Mouse (Mus musculus) stomach, postnatal 0 days (tissue): ENCODE data around the gene Psmd11. TPM values are rescaled to one million over a fixed set of nuclear protein-coding genes. Genes with fewer than 3 reads are reported as not detected.

Source experiments
- ATAC-seq: fragments of 200-750 bp; cut with Nextera tagmentation; 2 replicates; pipeline ENCODE4 v1.8.0; 2017; ENCODE audit not compliant: low FRiP score, low TSS enrichment
- DNase-seq: peaks from one replicate; pipeline ENCODE4 v3.0.0-alpha.2; 2016; ENCODE audit warnings: low spot score
- H3K27ac ChIP-seq: fragments of 300-500 bp; sonication (generic); replicated peaks from 2 replicates; pipeline ENCODE4 v1.5.1; 2014; ENCODE audit warnings: mild to moderate bottlenecking, control low read depth
- H3K27me3 ChIP-seq: fragments of 300-500 bp; sonication (generic); 2 replicates; pipeline ENCODE4 v1.6.1; 2014; ENCODE audit warnings: low read length; ENCODE audit not compliant: control insufficient read depth, insufficient read depth
- H3K36me3 ChIP-seq: fragments of 300-500 bp; sonication (generic); 2 replicates; pipeline ENCODE4 v1.6.1; 2014; ENCODE audit warnings: low read length, mixed read lengths; ENCODE audit not compliant: control insufficient read depth, insufficient read depth
- H3K4me1 ChIP-seq: fragments of 300-500 bp; sonication (generic); replicated peaks from 2 replicates; pipeline ENCODE4 v1.6.1; 2014; ENCODE audit warnings: antibody characterized with exemption; ENCODE audit not compliant: control insufficient read depth, insufficient read depth
- H3K4me2 ChIP-seq: fragments of 300-500 bp; sonication (generic); replicated peaks from 2 replicates; pipeline ENCODE4 v1.6.1; 2014; ENCODE audit warnings: low read depth, mild to moderate bottlenecking, control low read depth, moderate library complexity
- H3K4me3 ChIP-seq: fragments of 300-500 bp; sonication (generic); 2 replicates; pipeline ENCODE4 v1.5.1; 2014; ENCODE audit warnings: low read depth, low read length, control low read depth
- H3K9ac ChIP-seq: fragments of 300-500 bp; sonication (generic); 2 replicates; pipeline ENCODE4 v1.6.1; 2014; ENCODE audit warnings: mild to moderate bottlenecking, low read length, control low read depth, mixed read lengths
- H3K9me3 ChIP-seq: fragments of 300-500 bp; sonication (generic); 2 replicates; pipeline ENCODE4 v1.6.1; 2016; ENCODE audit warnings: low read length; ENCODE audit not compliant: control insufficient read depth
- CTCF ChIP-seq: IDR thresholded peaks from 2 replicates; pipeline ENCODE4 v1.5.1; 2016; ENCODE audit warnings: antibody characterized with exemption, low read depth, mild to moderate bottlenecking, moderate library complexity
- EP300 ChIP-seq: optimal IDR thresholded peaks from 2 replicates; pipeline ENCODE3; 2016; ENCODE audit warnings: antibody characterized with exemption
- WGBS: fragments of 180-500 bp; shearing (Covaris S2); extraction: QIAGEN DNeasy Blood & Tissue Kit; methylation state at CpG from one replicate; pipeline ENCODE4 v1.1.7; 2014; 5-methylcytosine and 5-hydroxymethylcytosine counted together
- polyA plus RNA-seq: library from polyadenylated mRNA; unstranded; fragments of >200 nt; fragmentation: Nextera tagmentation; extraction: Ambion mirVana; gene quantifications from 2 replicates; pipeline ENCODE4 v1.2.1, GENCODE M21; 2015

Psmd11 gene
- polyA plus RNA-seq, 1 experiment from 2014 or later: 189 TPM

- Histone ChIP-seq H3K4me1 (0 out of 2 replicates have a peak, but pooled peaks cover 3% of the 10 kb centered on the region), H3K27ac (no peak overlapping the region), H3K9ac (no peak overlapping the region), H3K4me2 (no peak overlapping the region), H3K4me3 (no peak overlapping the region), H3K9me3 (no peaks in the 10 kb centered on the region), H3K27me3 (no peaks in the 10 kb centered on the region), H3K36me3 (no peaks in the 10 kb centered on the region)
- TF ChIP-seq CTCF: no peak
- TF ChIP-seq EP300: no peak
- ATAC-seq: no peak
- DNase-seq: no peak
- WGBS: 42% methylated on average over 8 of the region's 9 CpGs
Observed at GRCm38 (mm10) chr11:80518421-80519367, 90.3 kb downstream of the Psmd11 start.

- H3K4me1 ChIP-seq: 0 out of 2 replicates have a peak, but pooled peaks cover 3% of the 10 kb centered on the region
- H3K4me2 ChIP-seq: no peak overlapping the region
- ATAC-seq: no peak
- no peaks in the 10 kb centered on the region for H3K36me3 ChIP-seq
- H3K27ac ChIP-seq: no peak overlapping the region
- H3K4me3 ChIP-seq: no peak overlapping the region
- TF ChIP-seq EP300: no peak
- no peak for TF ChIP-seq CTCF
- H3K27me3 ChIP-seq: no peaks in the 10 kb centered on the region
- H3K9me3 ChIP-seq: no peaks in the 10 kb centered on the region
- WGBS: 74% methylated on average over 2 of the region's 2 CpGs
- DNase-seq: no peak
- no peak overlapping the region for H3K9ac ChIP-seq
Observed at GRCm38 (mm10) chr11:80521148-80521547, 92.7 kb downstream of the Psmd11 start.

Other genes with a start within 250 kb of the Psmd11 start
- gene Rnf135, start 244.8 kb upstream of the Psmd11 start, polyA plus RNA-seq: 7.5 and 8.8 TPM in 2 replicates
- 28.4 and 30.4 TPM in 2 replicates for gene Rhot1, start 219.6 kb upstream of the Psmd11 start, polyA plus RNA-seq
- gene Rhbdl3, start 127.7 kb upstream of the Psmd11 start, polyA plus RNA-seq: 2.7 and 3.4 TPM in 2 replicates
- gene 5730455P16Rik, start 50.6 kb upstream of the Psmd11 start, polyA plus RNA-seq: 11.0 and 12.0 TPM in 2 replicates
- gene Zfp207, start 45.3 kb upstream of the Psmd11 start, polyA plus RNA-seq: 110 and 115 TPM in 2 replicates
- gene Cdk5r1, start 48.4 kb downstream of the Psmd11 start, polyA plus RNA-seq: 0.57 and 0.75 TPM in 2 replicates